Mouse (Mus musculus) left cerebral cortex, adult 18-20 months (tissue): ENCODE data around the gene Vmn2r43. TPM values are rescaled to one million over a fixed set of nuclear protein-coding genes. Genes with fewer than 3 reads are reported as not detected.
"Not testable (repeated sequence)": the region's sequence is repeated elsewhere in the genome, so short reads cannot be mapped to it uniquely, and the experiment has no call there.

Source experiments
- DNase-seq, 2 experiments: peaks; one replicate each; pipeline ENCODE4 v3.0.0; 2021 to 2022; ENCODE audit warnings: low spot score in 2 of 2, mixed read lengths in 1 of 2
- long read RNA-seq, 2 experiments: library from polyadenylated mRNA; stranded (forward); transcript quantifications; one replicate each; pipeline ENCODE4 v2.0.0; 2021
- total RNA-seq, 2 experiments: library from RNA; stranded (reverse); gene quantifications; 2 replicates each; pipeline ENCODE4 v1.2.3; 2021

The Vmn2r43 gene
- not detected for total RNA-seq
- long read RNA-seq, experiment 1 = 0 reads
- long read RNA-seq, experiment 2 = 0 reads

- DNase-seq = not testable (repeated sequence)
Observed at GRCm38 (mm10) chr7:8260499-8260898, at the start of gene Vmn2r43. Gene Vmn2r43, minus strand, starts transcription at chr7:8260599.

- not testable (repeated sequence) for DNase-seq
Observed at GRCm38 (mm10) chr7:8200220-8200619, 60.2 kb downstream of the Vmn2r43 start, which contains the start of gene Vmn2r42. Gene Vmn2r42, minus strand, starts transcription at chr7:8200320.

Other genes with a start within 250 kb of the Vmn2r43 start
- gene Vmn2r41, start 98.9 kb downstream of the Vmn2r43 start, total RNA-seq = not detected
- not detected for gene Vmn2r42, start 60.3 kb downstream of the Vmn2r43 start, total RNA-seq
- gene Vmn2r44, start 122.7 kb upstream of the Vmn2r43 start, total RNA-seq = not detected
- gene Vmn2r45, start 228.5 kb upstream of the Vmn2r43 start, total RNA-seq = not detected